Mouse (Mus musculus) layer of hippocampus, postnatal 25 days (tissue): Measurements from ENCODE around the gene Usp20. TPM values are rescaled to one million over a fixed set of nuclear protein-coding genes. Genes with fewer than 3 reads are reported as not detected.

ENCODE experiments used
- DNase-seq, 2 experiments: peaks; one replicate each; pipeline ENCODE4 v3.0.0; 2022; ENCODE audit warnings: mixed read lengths in 2 of 2, low spot score in 1 of 2; ENCODE audit errors: extremely low spot score in 1 of 2
- total RNA-seq, 2 experiments: library from RNA; stranded (reverse); gene quantifications; 2 replicates each; pipeline ENCODE4 v1.2.3; 2021

Usp20 gene
- total RNA-seq, 2 experiments from 2014 or later: 82.8 to 89.9 TPM

DNA sequence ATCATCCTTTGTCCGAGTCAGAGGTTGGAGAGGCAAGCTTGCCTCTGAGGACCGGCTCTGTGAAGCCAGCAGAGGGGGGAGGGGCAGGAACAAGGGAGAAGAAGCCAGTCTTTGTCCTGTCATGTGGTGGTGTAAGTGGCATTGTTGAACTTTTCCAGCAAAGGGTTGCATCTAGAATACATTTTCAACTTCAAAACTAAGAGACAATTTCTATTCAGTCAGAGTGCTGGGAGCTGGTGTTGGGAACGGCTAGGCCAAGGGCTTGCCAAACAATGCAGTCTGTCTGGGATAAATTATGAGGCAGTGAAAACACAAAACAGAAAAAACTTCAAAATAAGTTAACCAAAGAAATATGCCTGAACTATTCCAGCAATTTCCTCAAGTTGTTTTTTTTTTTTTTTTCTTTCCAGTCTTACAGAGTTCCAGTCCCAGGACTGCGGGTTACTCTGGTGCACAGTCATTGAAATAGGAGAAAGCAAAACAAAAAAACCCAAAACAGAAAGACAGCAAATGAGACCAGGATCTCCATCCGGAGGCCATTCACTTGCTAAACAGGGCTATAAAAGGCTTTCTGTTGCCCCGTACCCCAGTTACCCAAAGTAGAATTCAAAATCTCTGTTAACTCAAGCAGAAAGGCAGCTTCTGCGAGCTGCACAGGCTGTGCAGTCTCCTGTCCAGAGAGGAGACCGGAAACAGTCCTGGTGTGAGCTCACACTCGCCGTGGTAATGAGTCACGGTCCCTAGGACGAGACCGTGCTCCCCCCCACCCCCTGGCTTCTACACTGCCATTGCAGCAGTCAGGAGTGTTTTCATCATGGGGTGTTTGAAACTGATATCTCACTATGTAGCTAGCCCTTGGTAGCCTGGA lies 86.4 kb downstream of the Usp20 start:
- peak in 1 of 2 experiments; percentile 58 for DNase-seq

DNA sequence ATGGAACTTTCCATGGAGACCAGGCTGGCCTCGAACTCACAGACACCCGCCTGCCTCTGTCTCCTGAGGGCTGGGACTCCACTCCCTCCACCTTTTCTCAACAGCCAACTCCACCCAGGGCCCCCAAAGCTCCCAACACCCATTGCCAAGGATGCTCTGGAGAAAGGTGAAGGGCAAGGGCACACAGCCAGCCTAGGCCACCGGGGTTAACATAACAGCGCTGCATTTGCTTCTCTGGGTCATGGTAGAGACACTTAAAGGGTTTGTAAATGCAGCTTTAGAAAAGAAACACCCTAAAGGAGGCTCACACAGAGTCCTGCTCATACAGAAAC lies 87.0 kb downstream of the Usp20 start:
- DNase-seq: no peak

DNA sequence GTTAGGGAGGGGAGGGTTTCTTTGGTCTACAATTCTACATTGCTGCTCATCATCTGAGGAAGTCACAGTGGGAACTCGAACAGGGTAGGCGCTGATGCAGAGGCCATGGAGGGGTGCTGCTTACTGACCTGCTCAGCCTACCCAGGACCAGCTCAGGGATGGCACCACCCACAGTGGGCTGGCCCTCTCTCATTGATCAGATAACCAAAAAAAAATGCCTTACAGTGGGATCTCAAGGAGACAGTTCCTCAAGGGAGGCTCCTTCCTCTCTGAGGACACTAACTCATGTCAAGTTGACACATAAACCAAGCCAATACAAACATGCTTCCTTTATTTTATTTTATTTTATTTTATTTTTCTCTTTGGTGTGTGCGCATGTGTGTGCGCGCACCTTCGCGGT lies 87.4 kb downstream of the Usp20 start:
- DNase-seq: no peak

Other genes with a start within 250 kb of the Usp20 start
- 1 to 10 TPM; 4.0 to 5.5 TPM for gene 1700001O22Rik, start 178.6 kb upstream of the Usp20 start, total RNA-seq
- 10 to 100 TPM; 34.8 to 35.2 TPM for gene Ntmt1, start 174.5 kb upstream of the Usp20 start, total RNA-seq
- 10 to 100 TPM; 35.1 to 40.1 TPM for gene Asb6, start 151.9 kb upstream of the Usp20 start, total RNA-seq
- gene Prrx2, start 147.3 kb upstream of the Usp20 start, total RNA-seq: 1 to 10 TPM; 1.7 to 3.3 TPM
- 1 to 10 TPM; 2.7 to 4.2 TPM for gene Ptges, start 52.4 kb upstream of the Usp20 start, total RNA-seq
- 10 to 100 TPM; 37.4 to 39.6 TPM for gene Tor1b, start 29.3 kb upstream of the Usp20 start, total RNA-seq
- gene Tor1a, start 14.3 kb upstream of the Usp20 start, total RNA-seq: 10 to 100 TPM; 47.5 to 48.8 TPM
- 10 to 100 TPM; 60.0 to 61.7 TPM for gene BC005624, start 78 bp upstream of the Usp20 start, total RNA-seq
- 100 to 1,000 TPM in 1 of 2 experiments, 10 to 100 TPM in 1; 95.1 to 118 TPM for gene Fnbp1, start 159.7 kb downstream of the Usp20 start, total RNA-seq
- gene Gpr107, start 170.0 kb downstream of the Usp20 start, total RNA-seq: 10 to 100 TPM; 45.2 to 49.6 TPM